Mouse (Mus musculus) olfactory bulb, adult 2 months (tissue): ENCODE measurements around the gene Hcls1. TPM values are rescaled to one million over a fixed set of nuclear protein-coding genes. Genes with fewer than 3 reads are reported as not detected.

ENCODE experiments used
- H3K27ac ChIP-seq: fragments of 200-500 bp; 2 replicates; pipeline ENCODE4 v1.5.1; 2012; ENCODE audit warnings: low read depth, low read length; ENCODE audit not compliant: insufficient read depth
- H3K4me1 ChIP-seq: fragments of 200-500 bp; 2 replicates; pipeline ENCODE4 v1.6.1; 2012; ENCODE audit warnings: low read length; ENCODE audit not compliant: control insufficient read depth, insufficient read depth
- H3K4me3 ChIP-seq: fragments of 200-500 bp; 2 replicates; pipeline ENCODE4 v1.5.1; 2012; ENCODE audit warnings: mild to moderate bottlenecking, low read depth, low read length, moderate library complexity; ENCODE audit not compliant: insufficient read depth
- CTCF ChIP-seq: fragments of 200-500 bp; IDR thresholded peaks from 2 replicates; pipeline ENCODE4 v1.5.1; 2012; ENCODE audit warnings: low read depth, mild to moderate bottlenecking, low read length, moderate library complexity; ENCODE audit not compliant: insufficient read depth
- POLR2A ChIP-seq: fragments of 200-500 bp; IDR thresholded peaks from 2 replicates; pipeline ENCODE4 v1.6.1; 2012; ENCODE audit warnings: mild to moderate bottlenecking, low read depth, low read length, moderate library complexity; ENCODE audit not compliant: insufficient read depth
- WGBS: fragments of 180-500 bp; shearing (Covaris S2); methylation state at CpG from one replicate; pipeline ENCODE4 v1.1.7; 2018; 5-methylcytosine and 5-hydroxymethylcytosine counted together
- polyA plus RNA-seq: library from polyadenylated mRNA; stranded (reverse); fragments of >200 nt; gene quantifications from 2 replicates; pipeline ENCODE4 v1.2.4, GENCODE M21; 2012; ENCODE audit warnings: low replicate concordance; ENCODE audit not compliant: missing spikeins, insufficient read depth, insufficient read length

Gene Hcls1
- polyA plus RNA-seq = 152 TPM in 1 of 2 replicates, not detected in the other

DNA sequence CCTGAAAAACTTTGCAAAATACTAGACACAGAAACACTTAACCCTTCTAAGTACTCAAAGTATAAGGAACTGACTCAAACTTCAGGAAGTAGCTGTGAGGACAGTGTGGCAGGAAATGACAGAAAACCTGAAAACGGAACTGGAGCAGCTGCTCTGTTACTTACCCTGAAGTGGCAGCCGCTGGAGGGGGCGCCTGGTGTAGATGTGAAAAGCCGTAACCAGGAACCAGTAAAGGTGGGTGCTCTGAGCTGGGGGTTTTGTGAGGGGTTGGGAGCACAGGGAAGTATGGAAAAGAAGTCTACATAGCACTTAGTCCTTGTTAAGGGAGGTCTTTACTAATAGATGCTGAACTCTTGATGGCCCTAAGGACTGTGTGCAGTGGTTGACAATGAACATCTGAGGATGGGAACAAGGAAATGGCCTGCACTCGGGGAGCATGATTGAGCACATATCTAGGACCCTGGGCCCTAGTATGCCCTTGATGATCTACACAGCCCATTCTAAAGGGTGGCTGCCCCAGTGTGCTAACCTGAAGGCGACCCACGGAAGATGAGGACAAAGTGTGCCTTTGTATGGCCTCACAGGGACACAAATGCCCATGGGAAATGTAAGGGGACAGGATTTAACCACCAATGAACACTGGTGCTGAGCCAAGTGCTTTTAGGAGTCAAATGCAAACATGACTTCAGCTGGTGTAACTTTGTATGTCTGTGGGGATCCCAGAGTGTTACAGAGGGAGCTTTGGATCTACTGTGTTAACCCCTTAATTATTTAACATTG is at the start of gene Hcls1:
Gene Hcls1 (plus strand): TSS at position 143 of the 780 bp plus-strand sequence.
- Histone ChIP-seq H3K27ac (no peak within 1 kb of the TSS), H3K4me3 (no peak within 1 kb of the TSS), H3K4me1 (no peaks in the 10 kb centered on the region)
- whole genome bisulfite sequencing = 73% methylated on average over 7 of the region's 7 CpGs
- TF ChIP-seq POLR2A = no peak
- no peak for TF ChIP-seq CTCF

DNA sequence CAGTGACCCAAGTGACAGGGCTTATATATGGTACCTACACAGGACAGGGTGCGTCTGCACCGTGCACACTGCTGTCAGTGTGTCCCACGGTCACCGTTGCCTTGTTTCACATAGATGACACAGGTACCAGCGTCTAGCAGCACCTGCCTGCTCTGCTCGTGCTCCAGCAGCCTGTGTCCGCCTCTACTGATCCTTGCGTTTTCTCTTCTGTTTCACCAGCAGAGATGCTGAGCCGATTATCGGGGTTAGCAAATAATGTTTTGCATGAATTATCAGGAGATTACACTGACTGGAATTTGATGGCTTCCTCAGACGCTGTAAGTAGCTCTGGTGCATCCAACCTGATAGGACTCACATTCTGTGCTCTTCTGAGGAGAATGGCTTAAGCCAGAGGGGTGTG is 48.9 kb upstream of the Hcls1 start:
- H3K27ac ChIP-seq = no peak overlapping the region
- 95% methylated on average over 11 of the region's 11 CpGs for WGBS
- TF ChIP-seq POLR2A (no peak), CTCF (no peak)

DNA sequence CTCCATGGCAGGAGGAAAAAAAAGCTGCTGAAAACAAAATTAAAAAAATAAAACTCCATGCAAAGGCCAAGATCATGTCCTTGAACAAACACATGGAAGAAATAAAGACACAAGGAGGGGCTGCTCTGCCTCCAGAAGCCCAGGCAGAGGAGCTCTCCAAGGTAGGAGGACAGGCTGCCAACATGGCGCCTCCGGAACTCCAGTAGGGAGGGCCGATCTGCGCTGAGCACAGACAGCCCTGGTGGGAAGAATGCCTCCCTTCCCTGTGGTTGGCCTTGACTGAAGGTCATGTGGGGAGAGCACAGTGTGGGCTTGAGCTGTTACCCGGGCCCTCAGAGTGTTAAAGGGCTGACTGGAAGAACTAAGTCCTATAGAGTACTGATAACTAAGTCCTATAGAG is 47.2 kb upstream of the Hcls1 start:
- Histone ChIP-seq H3K4me1 (no peaks in the 10 kb centered on the region), H3K4me3 (no peak overlapping the region), H3K27ac (no peak overlapping the region)
- WGBS = 69% methylated on average over 5 of the region's 5 CpGs
- TF ChIP-seq CTCF (no peak), POLR2A (no peak)

More for the DNA sequence above, 48.9 kb upstream of the Hcls1 start:
- Histone ChIP-seq H3K4me1 (no peaks in the 10 kb centered on the region), H3K4me3 (no peak overlapping the region)

DNA sequence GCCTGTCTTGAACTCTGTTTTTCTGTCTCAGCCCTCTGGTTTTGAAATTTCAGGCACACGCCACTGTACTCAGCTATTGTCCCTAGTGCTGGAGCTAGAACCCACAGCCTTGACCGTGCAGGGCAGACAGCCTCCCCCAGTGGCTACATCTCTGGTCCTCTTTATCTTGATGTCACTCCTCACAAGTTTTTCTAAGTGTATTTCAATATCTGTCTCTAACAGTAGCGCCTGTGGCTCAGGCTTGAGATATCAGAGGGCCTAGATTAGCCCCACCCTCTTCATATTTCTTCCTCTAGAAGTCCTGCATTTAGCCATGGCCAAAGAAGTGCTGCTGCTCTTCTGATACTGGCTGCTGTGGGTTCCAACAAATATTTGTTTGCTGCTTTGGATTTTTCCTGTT is 44.2 kb upstream of the Hcls1 start:
- TF ChIP-seq CTCF = no peak
- no peak for TF ChIP-seq POLR2A
- H3K27ac ChIP-seq = no peak overlapping the region
- H3K4me1 ChIP-seq = no peaks in the 10 kb centered on the region
- no peak overlapping the region for H3K4me3 ChIP-seq
- 92% methylated on average over 3 of the region's 3 CpGs for WGBS

DNA sequence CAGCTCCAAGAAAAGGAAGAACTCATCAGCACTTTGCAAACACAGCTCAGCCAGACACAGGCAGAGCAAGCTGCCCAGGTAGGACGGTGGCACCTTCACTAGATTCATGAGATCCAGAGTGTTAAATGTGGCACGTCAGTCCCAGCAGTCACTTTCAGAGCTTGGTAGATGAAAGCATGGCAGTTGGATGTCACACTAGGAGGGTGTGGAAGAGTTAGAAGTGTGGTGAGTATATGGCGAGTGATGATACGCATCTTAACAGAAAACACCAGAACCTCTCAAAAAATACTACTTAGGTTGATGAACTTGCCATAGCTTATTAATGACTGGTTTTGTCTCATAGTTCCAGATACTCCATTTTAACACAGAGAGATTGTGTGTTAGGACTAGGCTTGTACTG is 43.4 kb upstream of the Hcls1 start:
- Histone ChIP-seq H3K4me3 (no peak overlapping the region), H3K27ac (no peak overlapping the region), H3K4me1 (no peaks in the 10 kb centered on the region)
- 95% methylated on average over 4 of the region's 4 CpGs for WGBS
- TF ChIP-seq CTCF (no peak), POLR2A (no peak)

DNA sequence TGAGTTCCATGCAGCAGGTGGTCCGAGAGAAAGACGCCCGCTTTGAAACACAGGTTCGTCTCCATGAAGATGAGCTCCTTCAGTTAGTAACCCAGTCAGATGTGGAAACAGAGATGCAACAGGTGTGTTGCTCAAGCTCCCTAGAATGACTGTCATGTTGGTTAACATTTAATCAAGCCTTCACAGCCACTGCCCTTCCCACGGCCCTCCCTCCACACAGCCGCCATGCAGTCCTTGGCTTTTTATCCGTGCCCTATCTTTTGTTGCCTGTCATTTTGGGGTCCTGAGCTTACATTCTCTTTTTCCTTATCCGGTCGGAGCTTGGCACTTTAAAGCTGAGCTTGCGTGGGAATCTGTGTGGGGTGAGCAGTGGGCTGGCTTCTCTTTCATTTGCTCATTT is 41.5 kb upstream of the Hcls1 start:
- no peak overlapping the region for H3K27ac ChIP-seq
- WGBS = 85% methylated on average over 10 of the region's 10 CpGs
- H3K4me3 ChIP-seq = no peak overlapping the region
- no peak for TF ChIP-seq POLR2A
- no peak for TF ChIP-seq CTCF
- no peaks in the 10 kb centered on the region for H3K4me1 ChIP-seq

DNA sequence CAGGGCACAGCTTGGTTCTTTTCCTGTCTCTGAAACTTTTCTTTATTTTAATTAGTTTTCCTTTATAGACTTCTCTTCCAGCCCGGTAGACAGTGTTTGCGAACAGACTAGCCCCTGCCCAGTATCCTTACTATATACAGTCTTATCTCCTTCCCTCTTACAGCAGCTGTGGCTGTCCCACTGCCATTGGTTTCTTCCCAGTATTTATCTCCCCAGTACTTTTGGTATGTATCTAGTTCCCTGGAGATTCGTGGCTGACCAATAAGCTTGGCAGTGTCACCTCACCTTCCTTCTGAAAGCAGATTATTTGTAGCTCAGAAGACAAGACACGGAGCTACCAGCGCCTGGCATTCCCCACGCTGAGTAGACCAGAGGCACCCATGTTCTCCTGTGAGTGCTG is 38.1 kb upstream of the Hcls1 start:
- no peak for TF ChIP-seq CTCF
- no peak for TF ChIP-seq POLR2A
- no peaks in the 10 kb centered on the region for H3K4me1 ChIP-seq
- 92% methylated on average over 6 of the region's 6 CpGs for WGBS
- no peak overlapping the region for H3K27ac ChIP-seq
- H3K4me3 ChIP-seq = no peak overlapping the region

DNA sequence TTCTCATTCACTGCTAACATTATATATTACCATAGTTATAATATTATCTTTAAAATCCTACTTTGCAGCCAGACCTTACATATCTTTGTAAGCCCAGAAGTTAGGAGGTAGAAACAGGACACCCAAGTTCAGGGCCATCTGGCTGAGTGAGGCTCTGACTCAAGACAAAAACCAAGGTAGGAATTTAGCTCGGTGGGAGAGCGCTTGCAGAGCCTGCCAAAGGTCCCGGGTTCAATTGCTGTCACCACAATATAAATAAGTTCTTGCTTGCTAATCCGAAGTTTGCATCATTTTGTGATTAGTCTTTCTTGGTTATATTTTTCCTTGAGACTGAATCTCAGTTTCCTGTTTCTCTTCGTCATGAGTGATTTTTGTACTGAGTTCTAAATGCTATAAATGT is 31.6 kb upstream of the Hcls1 start:
- TF ChIP-seq CTCF = no peak
- no peak for TF ChIP-seq POLR2A
- Histone ChIP-seq H3K27ac (no peak overlapping the region), H3K4me3 (no peak overlapping the region), H3K4me1 (no peaks in the 10 kb centered on the region)
- WGBS = 91% methylated on average over 5 of the region's 5 CpGs

DNA sequence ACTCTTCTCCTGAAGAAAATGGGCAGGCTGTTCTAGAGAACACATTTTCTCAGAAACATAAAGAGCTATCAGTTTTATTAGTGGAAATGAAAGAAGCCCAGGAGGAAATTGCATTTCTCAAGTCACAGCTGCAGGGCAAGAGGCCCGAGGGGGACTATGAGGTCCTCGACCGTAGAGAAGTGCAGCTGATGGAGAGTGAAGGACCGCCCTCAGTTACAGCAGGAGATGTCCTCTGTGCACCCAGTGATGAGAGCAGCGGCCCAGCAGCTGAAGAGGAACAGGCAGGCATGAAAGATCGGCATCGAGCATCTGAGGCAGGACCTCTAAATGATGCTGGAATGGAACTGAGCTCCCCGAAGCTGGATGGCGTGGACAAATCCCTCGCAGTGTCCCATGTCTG is 22.9 kb upstream of the Hcls1 start:
- 94% methylated on average over 10 of the region's 10 CpGs for WGBS
- Histone ChIP-seq H3K4me3 (no peak overlapping the region), H3K27ac (no peak overlapping the region), H3K4me1 (no peaks in the 10 kb centered on the region)
- TF ChIP-seq CTCF (no peak), POLR2A (no peak)

DNA sequence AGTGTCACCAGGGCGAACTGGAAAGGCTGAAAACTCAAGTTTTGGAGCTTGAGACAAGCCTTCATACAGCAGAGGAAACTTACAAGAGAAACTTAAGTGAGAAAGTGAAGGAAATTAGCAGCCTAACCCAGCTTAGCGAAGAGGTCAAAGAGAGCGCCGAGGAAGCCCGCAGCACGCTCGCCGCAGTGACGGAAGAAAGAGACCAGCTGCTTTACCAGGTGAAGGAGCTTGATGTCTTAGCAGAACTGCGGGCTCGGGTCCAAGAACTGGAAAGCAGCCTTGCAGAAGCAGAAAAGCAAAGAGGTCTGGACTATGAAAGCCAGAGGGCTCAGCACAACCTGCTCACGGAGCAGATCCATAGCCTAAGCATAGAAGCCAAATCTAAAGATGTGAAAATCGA is 22.5 kb upstream of the Hcls1 start:
- WGBS = 91% methylated on average over 13 of the region's 13 CpGs

More for the DNA sequence above, 22.5 kb upstream of the Hcls1 start:
- no peak for TF ChIP-seq CTCF
- TF ChIP-seq POLR2A = no peak
- no peak overlapping the region for H3K27ac ChIP-seq
- H3K4me3 ChIP-seq = no peak overlapping the region
- no peaks in the 10 kb centered on the region for H3K4me1 ChIP-seq
